Mouse (Mus musculus): ENCODE data around the gene Tnfaip2.

Gene Tnfaip2

GRCm38 (mm10) chr12:111442309-111443010, at the start of gene Tnfaip2:
TSS of gene Tnfaip2 (plus strand) at chr12:111442469.
- no peak for DNase-seq

- no peak for DNase-seq
Measured at GRCm38 (mm10) chr12:111394008-111394407, 48.3 kb upstream of the Tnfaip2 start.

- DNase-seq = no peak
Measured at GRCm38 (mm10) chr12:111396997-111397396, 45.3 kb upstream of the Tnfaip2 start.

DNA sequence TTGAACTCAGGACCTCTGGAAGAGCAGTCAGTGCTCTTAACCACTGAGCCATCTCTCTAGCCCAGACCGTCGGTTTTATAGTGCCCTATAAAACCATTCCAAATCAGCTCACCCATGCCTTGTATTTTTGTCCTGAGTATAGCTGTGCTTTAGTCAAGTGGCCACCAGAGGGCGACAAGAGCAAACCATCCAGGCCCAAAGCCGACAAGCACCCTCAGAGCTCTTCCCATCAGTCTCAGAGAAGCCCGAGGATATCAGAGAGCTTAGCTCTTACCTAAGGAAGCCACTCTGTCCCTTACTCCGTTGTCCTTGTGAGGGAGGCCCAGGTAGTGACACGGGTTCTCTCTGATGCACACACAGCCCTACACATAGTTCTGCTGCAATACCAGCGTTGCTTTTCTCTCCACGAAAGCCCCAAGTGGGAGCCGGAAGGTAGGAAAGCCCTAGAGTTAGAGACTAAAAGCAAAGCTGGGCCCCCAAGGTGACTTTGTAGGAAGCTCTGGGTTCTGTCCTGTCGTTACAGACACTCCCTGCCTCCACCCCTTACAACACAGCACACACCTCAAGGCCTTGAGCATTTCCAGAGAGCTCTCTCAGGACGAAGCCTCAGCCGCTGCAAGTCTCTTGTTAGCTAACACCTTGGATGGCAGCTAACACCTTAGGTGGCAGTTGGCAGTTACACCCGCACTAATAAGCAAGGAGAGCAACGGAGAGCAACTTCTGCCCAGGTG, 40.6 kb upstream of the Tnfaip2 start:
- peak; percentile 77 for DNase-seq

- no peak for DNase-seq
Measured at GRCm38 (mm10) chr12:111404880-111405279, 37.4 kb upstream of the Tnfaip2 start.

GRCm38 (mm10) chr12:111406622-111407021, 35.6 kb upstream of the Tnfaip2 start, which contains the start of gene Lbhd2:
TSS of gene Lbhd2 (plus strand) at chr12:111406809.
- DNase-seq = no peak

DNA sequence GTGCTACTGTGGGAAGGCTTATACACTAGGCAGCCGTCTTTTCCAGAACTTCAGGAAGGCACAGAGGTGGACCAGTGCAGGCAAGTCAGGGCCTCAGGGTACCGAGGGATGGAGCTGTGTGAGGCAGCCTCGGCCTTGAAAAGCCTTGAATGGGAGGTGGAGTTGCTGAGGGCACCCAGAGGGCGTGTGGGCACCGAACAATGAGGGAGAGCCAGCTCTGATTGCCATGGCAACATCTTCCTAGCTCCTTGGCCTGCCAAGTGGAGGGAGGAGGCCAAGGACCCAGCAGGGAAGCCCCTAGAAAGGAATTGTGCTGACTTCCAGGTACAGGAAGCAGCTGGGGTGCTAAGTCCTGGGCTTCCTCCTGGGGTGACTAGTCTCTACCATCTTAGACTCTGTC, 32.7 kb upstream of the Tnfaip2 start:
- no peak for DNase-seq

GRCm38 (mm10) chr12:111411631-111412355, 30.5 kb upstream of the Tnfaip2 start:
- DNase-seq = no peak

DNA sequence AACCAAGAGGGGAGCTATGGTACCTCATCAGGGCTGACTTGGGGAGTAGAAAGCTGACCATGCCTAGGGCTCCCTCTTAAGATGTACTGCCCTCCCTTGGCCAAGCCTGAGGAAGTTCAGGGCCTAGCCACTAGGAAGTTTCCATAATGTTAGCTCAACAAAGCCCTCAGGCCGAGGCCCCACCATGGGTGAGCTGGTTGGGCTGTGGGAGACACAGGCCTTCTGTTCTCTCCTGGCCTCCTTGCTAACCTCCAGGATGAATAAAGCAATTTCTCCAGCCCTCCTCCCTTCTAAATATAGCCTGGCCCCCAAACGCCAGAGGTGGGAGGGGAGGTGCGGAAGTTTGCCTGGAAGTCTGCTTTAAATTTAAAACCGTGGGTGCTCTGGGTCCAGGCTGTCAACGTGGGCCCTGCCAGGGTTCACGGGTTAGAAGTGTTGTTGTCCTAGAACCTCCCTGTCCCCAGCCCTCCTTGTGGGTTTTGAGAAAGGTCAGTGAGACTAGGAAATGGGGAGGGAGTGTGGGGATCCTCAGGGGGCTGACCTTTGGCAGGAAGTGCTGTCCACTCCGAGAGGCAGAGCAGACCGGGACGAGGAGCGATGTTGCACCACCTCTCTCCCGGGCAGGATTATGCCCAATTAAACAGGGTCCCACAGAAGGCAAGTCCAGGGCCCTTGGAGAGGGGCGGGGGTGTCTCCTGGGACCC, 29.5 kb upstream of the Tnfaip2 start:
- no peak for DNase-seq

DNA sequence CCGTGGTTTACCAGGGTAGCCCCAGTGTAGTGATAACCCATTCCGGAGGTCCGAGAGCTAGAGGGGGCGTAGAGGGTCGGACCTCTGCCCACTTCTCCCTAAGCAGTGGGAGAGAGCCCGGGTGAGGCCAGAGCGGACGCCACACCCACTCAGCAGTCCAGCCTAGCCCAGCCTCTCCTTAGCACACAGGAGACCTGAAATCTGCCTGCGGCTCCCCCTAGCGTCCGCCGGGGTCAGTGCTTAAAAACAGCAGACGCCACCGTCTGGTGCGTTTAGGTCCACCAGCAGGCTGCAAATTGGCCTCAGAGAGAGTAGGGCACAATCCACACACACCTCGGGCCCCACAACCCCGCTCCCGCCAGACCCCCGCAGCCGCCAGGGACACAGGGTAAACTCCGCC, 29.0 kb upstream of the Tnfaip2 start:
- peak; percentile 84 for DNase-seq

DNA sequence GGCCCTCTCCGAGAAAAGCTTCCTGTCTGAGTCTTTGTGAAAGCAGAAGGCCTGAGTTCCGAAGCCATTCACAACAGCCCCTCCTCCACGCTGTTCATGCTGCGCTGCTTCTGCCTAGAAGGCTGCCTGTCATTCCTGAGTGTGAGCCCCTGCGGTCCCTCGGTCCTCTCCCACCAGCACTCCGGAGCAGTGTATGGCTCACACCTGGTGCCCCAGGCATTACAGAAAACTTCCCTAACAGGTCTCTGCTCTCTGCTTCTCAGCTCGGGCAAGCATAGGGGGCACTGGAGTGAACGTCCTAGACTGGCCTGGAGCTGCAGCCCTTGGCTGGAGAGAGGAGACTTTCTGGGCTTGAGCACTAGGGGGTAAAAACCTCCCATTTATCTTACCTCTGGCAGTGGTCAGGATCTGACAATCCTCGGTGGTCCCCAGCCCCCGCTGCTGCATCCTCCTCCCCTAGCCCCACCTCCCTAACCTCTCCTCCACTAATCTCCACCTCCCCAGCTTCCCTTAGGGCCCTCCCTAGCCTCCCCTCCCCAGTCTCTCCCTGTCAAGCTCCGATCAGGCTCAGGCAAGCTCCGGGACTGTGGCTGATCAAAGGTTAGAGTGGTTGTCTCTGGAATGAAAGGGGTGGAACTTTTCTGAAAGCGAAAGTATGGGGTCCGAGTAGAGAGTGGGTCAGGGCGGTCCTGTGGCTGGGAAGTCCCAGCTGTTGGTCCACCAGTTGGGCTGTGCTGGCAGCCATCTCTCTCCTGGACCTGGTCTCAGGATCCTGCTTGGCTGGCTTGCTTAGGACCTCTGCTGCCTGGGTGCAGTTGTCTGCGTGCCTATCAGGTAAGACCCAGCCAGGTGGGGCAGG, 25.1 kb upstream of the Tnfaip2 start, which contains the start of gene Exoc3l4:
TSS of gene Exoc3l4 (plus strand) at position 97 of the 859 bp plus-strand sequence.
- no peak for DNase-seq

DNA sequence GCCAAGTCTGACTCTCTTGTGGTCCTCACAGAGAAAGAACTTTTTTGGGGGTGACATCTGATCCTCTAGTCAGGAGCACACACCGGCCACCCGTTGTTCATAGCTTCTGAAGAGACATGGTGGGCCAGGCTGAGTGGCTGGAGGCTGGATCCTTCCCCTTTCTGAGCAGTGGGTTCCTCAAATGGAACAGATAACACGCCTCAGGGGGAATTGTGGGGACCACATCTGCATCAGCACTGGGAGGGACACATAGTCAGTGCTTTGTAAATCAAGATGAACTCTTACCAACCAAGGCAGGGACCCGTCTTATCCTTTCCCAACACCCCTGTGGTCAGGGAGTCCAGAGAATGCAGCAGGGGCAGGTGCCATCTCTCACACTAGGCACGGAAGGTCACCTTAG, 22.4 kb upstream of the Tnfaip2 start:
- DNase-seq = no peak

DNA sequence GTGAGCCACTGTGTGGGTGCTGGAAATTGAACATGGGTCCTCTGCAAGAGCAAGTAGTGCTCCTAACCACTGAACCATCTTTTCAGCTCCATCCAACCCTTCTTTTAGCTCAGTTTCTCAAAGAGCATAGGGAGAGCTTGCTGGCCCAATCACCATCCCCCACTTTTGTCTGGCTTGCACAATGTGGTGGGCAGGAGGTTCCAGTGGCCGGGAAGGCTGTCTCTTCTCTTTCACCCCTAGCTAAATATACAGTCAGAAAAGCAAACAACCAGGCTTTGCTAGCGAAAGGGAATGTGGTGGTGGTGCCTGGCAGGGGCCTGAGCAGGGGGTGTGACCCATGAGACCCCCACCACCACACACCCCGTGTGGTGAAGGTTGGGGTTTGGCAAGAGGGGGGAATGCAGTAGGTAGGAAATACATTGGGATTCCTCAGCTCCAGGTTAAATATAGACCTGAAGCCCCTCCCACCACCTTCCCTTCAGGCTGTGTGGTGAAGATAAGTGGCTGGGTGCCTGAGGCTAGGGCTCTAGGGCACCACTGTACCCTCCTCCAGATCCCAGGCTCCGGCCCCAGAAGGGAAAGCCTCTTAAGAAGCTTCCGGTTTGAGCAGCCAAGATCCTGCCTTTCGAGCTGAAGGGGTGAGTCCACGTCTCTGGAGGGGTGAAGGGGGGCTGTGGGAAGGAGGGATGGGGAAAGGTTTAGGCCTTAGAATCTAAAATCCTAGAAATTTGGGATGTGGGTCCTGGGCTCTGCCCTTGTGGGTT, 21.1 kb upstream of the Tnfaip2 start:
- DNase-seq = no peak

DNA sequence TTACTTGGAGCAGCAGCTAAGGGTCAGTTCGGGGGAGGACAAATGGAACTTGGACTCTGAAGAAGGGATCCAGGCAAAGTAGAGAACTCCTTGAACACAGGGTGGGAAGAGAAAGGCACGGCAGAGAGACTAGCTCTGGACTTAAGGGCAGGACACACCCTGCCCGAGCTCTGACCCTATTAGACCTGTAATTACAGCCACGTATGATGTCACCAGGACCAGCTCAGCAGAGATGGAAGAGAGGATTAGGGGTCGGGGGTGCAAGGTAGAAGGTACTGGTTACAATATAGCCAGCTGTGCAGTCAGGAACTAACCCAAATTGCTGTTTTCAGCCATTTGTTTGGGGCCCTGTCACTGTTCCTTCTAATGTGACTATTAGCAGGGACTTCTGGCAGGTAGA, 19.4 kb upstream of the Tnfaip2 start:
- DNase-seq = no peak

DNA sequence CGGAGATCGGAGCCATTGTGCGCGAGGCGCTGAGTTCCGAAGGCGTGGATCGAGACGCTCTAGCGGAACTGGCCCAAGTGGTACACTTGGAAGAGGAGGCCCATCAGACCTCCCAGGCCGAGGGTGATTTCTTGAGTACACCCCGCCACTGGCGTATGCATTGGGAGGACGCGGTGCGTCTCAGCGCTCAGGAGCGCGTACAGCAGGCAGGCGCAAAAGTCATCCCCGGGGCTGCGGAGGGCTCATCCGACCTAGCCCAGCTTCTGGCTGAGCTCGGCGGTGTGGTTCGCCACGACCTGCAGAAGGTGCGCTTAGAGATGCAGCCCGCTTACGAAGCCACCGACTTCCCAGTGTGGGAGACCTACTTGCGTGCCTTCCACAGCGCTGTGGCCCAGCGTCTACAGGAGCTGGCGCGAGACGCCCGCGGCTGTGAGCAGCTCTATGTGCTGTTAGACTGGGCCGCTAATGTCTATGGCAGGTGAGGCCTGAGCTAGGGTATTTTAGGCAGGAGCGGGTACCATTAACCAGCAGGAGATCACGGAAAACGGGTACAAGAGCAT, 18.6 kb upstream of the Tnfaip2 start:
- no peak for DNase-seq

- no peak for DNase-seq
Measured at GRCm38 (mm10) chr12:111424547-111424946, 17.7 kb upstream of the Tnfaip2 start.

DNA sequence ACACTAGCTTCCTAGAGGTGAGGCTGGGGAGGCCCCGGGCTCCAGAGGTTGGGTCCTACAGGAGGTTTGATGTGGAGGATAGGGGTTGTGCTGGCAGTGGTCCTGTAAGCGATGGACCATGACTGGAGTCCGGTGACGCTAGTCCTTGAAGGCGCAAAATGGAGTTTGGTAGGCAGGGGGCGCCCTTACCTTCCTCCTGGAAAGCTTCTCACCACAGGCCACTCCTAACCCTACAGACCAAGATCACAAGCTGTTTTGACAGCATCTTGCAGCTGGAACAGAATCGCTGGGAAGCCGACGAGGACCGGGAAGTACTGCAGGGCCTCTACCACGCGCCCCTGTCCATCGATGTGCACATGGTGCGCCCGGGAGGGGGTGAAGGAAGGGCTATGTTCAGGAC, 17.0 kb upstream of the Tnfaip2 start:
- peak; percentile 74 for DNase-seq

DNA sequence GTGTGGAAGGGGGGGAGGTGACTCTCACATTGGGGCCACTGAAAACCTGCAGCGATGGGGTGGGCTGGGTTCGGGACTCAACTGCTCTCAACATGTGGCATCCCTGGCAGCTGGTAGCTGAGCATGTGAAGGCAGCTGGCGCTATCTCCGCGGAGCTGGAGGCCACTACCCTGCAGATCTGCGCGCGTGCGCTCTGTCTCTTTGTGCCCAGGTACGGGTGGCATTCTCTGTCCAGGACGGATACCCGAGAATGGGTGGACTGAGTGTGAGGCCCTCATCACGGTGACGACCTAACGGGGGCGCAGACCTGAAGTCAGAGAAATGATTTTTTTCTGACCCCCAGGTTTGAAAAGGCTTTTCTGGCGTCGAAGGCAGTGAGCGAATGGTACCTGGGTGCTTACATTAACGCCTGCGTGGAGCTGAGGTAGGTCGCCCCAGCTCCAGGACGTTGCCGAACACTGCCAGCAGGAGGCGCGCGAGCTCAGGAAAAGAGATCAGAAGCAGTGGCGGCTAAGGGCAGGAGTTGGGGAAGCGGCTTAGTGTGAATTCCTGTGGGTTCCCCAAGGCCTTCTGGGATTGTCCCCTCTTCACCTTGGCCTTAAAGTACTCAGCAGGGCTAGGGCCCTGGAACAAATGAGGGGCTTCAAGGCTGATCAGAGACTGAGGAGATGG, 16.3 kb upstream of the Tnfaip2 start:
- peak; percentile 89 for DNase-seq

- DNase-seq = no peak
Measured at GRCm38 (mm10) chr12:111427438-111428113, 14.7 kb upstream of the Tnfaip2 start.

DNA sequence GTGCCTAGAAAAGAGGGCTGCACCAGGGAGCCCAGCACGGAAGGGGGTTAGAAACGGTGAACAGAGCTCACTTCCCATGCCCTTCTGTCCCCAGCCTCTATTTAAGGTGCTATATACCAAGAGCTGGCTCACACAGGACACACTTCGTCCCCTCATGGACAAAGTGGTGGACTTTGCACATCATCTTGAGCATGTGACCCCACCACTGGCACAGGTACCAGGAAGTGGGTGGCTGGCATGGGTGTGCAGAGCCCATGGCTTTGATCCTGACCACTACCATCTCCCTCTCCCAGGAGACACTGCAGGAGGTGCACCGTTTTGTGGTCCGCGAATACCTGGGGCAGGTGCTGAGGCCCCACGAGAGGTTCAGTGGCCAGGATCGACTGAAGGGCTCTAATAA, 13.9 kb upstream of the Tnfaip2 start:
- DNase-seq = no peak

Data from cerebellum, adult 11 months (tissue).